ENCODE assay signal across 18 mouse cellular contexts in genomic region chr5:139209685-139210026, GRCm38 (mm10).
"Had no signal": no experiment of that assay in that cellular context is flagged by ENCODE, and none has a peak within 500 bp of the region (broad histone marks: within the 10 kb centered on the region; RNA-seq: fewer than 3 reads in every experiment).

No protein-coding gene starts in this region.

- H3K4me3 ChIP-seq: liver, embryonic 15.5 days; lung, embryonic 15.5 days; megakaryocyte, embryonic 14.5 days; midbrain, embryonic 13.5 days; midbrain, embryonic 15.5 days; neural tube, embryonic 12.5 days had no signal

- H3K27ac ChIP-seq: liver, embryonic 15.5 days; lung, embryonic 15.5 days; macrophage; midbrain, embryonic 13.5 days; midbrain, embryonic 15.5 days; neural tube, embryonic 12.5 days had no signal

- H3K36me3 ChIP-seq: midbrain, embryonic 15.5 days had no signal

- H3K9ac ChIP-seq: liver, embryonic 15.5 days; liver, postnatal 0 days; lung, embryonic 15.5 days; midbrain, embryonic 13.5 days; midbrain, embryonic 15.5 days; neural tube, embryonic 12.5 days had no signal

- H3K4me2 ChIP-seq: liver, embryonic 15.5 days; lung, embryonic 15.5 days; midbrain, embryonic 11.5 days; midbrain, embryonic 13.5 days; midbrain, embryonic 15.5 days; neural tube, embryonic 12.5 days had no signal

- H3K4me1 ChIP-seq: lung, embryonic 15.5 days had no signal

- DNase-seq: liver, postnatal 0 days; lung, adult 2 months; lung, postnatal 14 days; lung, postnatal 36 days; retina, postnatal 1 day; right cerebral cortex, adult 18-20 months; right cerebral cortex, postnatal 25 days; spleen, adult 18-20 months; thymus, adult 18-20 months; thymus, postnatal 36 days had no signal

- H3K27me3 ChIP-seq: liver, embryonic 15.5 days; lung, embryonic 15.5 days; megakaryocyte, embryonic 14.5 days; midbrain, embryonic 13.5 days; midbrain, embryonic 15.5 days; neural tube, embryonic 12.5 days had no signal

- ATAC-seq: midbrain, embryonic 13.5 days; midbrain, embryonic 15.5 days had no signal

- H3K9me3 ChIP-seq: liver, embryonic 15.5 days; lung, embryonic 15.5 days; megakaryocyte, embryonic 14.5 days; midbrain, embryonic 13.5 days; midbrain, embryonic 15.5 days; neural tube, embryonic 12.5 days had no signal
